Mouse (Mus musculus) megakaryocyte, embryonic 14.5 days (primary cell): ENCODE data around the gene Gm10273.

Experiments used
- FLI1 ChIP-seq: IDR thresholded peaks from 2 replicates; pipeline ENCODE4 v1.6.1; 2012; ENCODE audit warnings: low read length, inconsistent platforms, mixed read lengths
- GATA1 ChIP-seq: IDR thresholded peaks from 3 replicates; pipeline ENCODE4 v1.6.1; 2012; ENCODE audit warnings: mixed read lengths, low read length, inconsistent platforms, borderline replicate concordance

DNA sequence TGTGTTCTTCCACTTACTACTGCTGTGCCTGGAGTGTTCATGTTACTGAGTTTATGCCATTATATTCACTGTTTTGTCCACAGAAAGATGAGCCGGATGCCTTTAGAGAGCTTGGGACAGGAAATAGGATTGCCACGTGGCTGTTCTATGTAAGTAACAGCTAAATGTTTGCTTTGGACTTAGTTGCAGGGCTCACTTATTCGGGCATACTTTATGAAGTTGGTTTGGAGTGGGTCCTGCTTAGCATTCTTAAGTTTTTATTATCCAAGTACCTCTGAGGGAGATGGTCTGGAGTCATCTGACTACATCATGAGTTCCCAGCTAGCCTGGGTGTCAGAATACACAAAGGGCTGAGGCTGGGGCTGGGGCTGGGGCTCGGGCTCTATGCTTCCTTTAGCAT is 28.2 kb upstream of the Gm10273 start:
- no peak for TF ChIP-seq GATA1
- TF ChIP-seq FLI1: no peak
